Mouse (Mus musculus) testis, adult 2 months (tissue): ENCODE data around the gene Evc. TPM values are rescaled to one million over a fixed set of nuclear protein-coding genes. Genes with fewer than 3 reads are reported as not detected.

Source experiments
- H3K27ac ChIP-seq: fragments of 200-500 bp; 2 replicates; pipeline ENCODE4 v1.5.1; 2012; ENCODE audit warnings: low read depth, low read length; ENCODE audit not compliant: control insufficient read depth, insufficient read depth
- H3K27me3 ChIP-seq: fragments of 200-500 bp; 2 replicates; pipeline ENCODE4 v1.6.1; 2012; ENCODE audit warnings: mild to moderate bottlenecking, low read length, moderate library complexity; ENCODE audit not compliant: control insufficient read depth, insufficient read depth
- H3K36me3 ChIP-seq: fragments of 200-500 bp; 2 replicates; pipeline ENCODE4 v1.6.1; 2012; ENCODE audit warnings: mild to moderate bottlenecking, low read length; ENCODE audit not compliant: control insufficient read depth, insufficient read depth
- H3K4me1 ChIP-seq: fragments of 200-500 bp; 2 replicates; pipeline ENCODE4 v1.6.1; 2012; ENCODE audit warnings: low read length; ENCODE audit not compliant: control insufficient read depth, insufficient read depth
- H3K4me3 ChIP-seq: fragments of 200-500 bp; 2 replicates; pipeline ENCODE4 v1.5.1; 2012; ENCODE audit warnings: low read depth, mild to moderate bottlenecking, low read length, moderate library complexity, mixed read lengths; ENCODE audit not compliant: control insufficient read depth
- CTCF ChIP-seq: fragments of 200-500 bp; IDR thresholded peaks from 2 replicates; pipeline ENCODE4 v1.5.1; 2012; ENCODE audit warnings: low read depth, mild to moderate bottlenecking, inconsistent platforms, low read length, moderate library complexity; ENCODE audit not compliant: control insufficient read depth, insufficient read depth, insufficient replicate concordance
- POLR2A ChIP-seq: fragments of 200-500 bp; IDR thresholded peaks from 2 replicates; pipeline ENCODE4 v1.6.1; 2012; ENCODE audit warnings: low read depth, mild to moderate bottlenecking, inconsistent platforms, low read length, moderate library complexity; ENCODE audit not compliant: control insufficient read depth
- polyA plus RNA-seq: library from polyadenylated mRNA; depleted of rRNA; stranded (reverse); fragments of >200 nt; gene quantifications from 2 replicates; pipeline ENCODE4 v1.2.3, GENCODE M21; 2012

Evc gene
- polyA plus RNA-seq, 1 experiment, result 0.46 TPM

DNA sequence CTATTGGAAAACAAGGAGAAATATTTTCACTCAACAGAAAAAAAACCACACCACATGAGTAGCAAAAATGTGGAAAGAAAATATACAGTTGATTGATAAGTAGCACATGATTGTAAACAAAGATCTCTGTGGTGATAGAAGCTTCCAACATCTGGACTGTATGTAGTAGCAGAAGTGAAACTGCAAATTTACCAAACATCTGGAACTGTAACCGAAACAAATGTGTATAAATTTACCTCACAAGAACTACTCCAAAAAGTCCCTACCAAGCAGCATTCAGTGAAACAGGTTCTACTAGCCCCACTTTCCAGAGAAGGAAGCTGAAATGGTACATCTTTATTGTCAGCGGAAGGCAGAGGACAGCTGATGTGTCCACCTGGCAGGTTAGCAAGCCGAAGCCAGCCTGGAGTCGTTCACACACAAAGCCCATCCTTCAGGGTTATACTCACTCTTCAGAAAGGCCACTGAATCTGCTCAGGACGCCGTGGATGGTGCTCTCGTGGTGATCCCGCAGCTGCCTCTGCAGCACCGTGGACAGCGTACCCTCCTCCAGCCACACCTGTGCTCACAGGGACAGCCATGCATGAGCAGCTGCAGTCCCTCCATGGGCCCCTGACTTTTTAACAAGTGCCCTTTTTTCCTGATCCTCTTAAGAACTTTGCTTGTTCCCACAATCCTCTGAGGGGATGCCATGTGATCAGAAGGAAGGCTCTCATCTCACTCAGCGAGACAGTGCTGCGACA lies 23.5 kb downstream of the Evc start:
- no peak for TF ChIP-seq POLR2A
- no peak for TF ChIP-seq CTCF
- Histone ChIP-seq H3K36me3 (no peaks in the 10 kb centered on the region), H3K27ac (no peak overlapping the region), H3K27me3 (no peaks in the 10 kb centered on the region), H3K4me3 (no peak overlapping the region), H3K4me1 (no peaks in the 10 kb centered on the region)

GRCm38 (mm10) chr5:37310026-37310425 lies 26.7 kb downstream of the Evc start:
- Histone ChIP-seq H3K4me1 (no peaks in the 10 kb centered on the region), H3K27ac (no peak overlapping the region), H3K4me3 (no peak overlapping the region), H3K36me3 (no peaks in the 10 kb centered on the region), H3K27me3 (no peaks in the 10 kb centered on the region)
- TF ChIP-seq POLR2A (no peak), CTCF (no peak)

- Histone ChIP-seq H3K27me3 (no peaks in the 10 kb centered on the region), H3K4me1 (no peaks in the 10 kb centered on the region), H3K27ac (no peak overlapping the region), H3K36me3 (no peaks in the 10 kb centered on the region), H3K4me3 (no peak overlapping the region)
- TF ChIP-seq CTCF (peak; percentile 77; the same call in 1 of the 2 replicates), POLR2A (no peak)
Measured at GRCm38 (mm10) chr5:37298370-37298769, 38.3 kb downstream of the Evc start.

GRCm38 (mm10) chr5:37296717-37297116 lies 40.0 kb downstream of the Evc start:
- H3K27me3 ChIP-seq, result no peaks in the 10 kb centered on the region
- no peaks in the 10 kb centered on the region for H3K4me1 ChIP-seq
- H3K4me3 ChIP-seq, result no peak overlapping the region
- H3K36me3 ChIP-seq, result no peaks in the 10 kb centered on the region
- TF ChIP-seq POLR2A, result no peak
- no peak for TF ChIP-seq CTCF
- no peak overlapping the region for H3K27ac ChIP-seq

DNA sequence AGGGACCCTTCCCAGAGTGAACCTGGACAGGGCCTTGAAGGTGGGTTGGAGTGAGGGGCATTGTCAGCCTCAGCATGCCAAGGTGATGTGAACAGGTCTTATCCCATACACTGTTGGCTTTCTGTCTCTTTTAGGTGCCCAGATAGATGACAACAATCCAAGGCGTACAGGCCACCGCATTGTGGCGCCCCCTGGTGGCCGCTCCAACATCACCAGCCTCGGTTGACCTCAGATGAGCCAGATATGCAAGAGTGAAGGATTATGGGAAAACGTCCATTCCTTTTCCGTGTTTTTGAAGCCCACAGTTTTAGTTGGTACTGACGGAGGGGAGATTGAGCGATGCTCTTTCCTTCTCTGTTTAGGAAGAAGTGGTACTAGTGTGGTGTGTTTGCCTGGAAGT lies 45.7 kb downstream of the Evc start:
- H3K4me3 ChIP-seq, result peak overlapping the region; percentile 44
- H3K27me3 ChIP-seq, result no peaks in the 10 kb centered on the region
- TF ChIP-seq CTCF (peak; percentile 93), POLR2A (no peak)
- H3K36me3 ChIP-seq, result no peaks in the 10 kb centered on the region
- no peaks in the 10 kb centered on the region for H3K4me1 ChIP-seq
- no peak overlapping the region for H3K27ac ChIP-seq

GRCm38 (mm10) chr5:37289236-37289635 lies 47.5 kb downstream of the Evc start:
- TF ChIP-seq CTCF (peak; percentile 68; the same call in 1 of the 2 replicates), POLR2A (no peak)
- Histone ChIP-seq H3K36me3 (no peaks in the 10 kb centered on the region), H3K4me1 (no peaks in the 10 kb centered on the region), H3K27ac (no peak overlapping the region), H3K4me3 (no peak overlapping the region), H3K27me3 (no peaks in the 10 kb centered on the region)

- Histone ChIP-seq H3K4me1 (no peaks in the 10 kb centered on the region), H3K27me3 (no peaks in the 10 kb centered on the region), H3K4me3 (no peak overlapping the region), H3K27ac (no peak overlapping the region), H3K36me3 (no peaks in the 10 kb centered on the region)
- TF ChIP-seq CTCF (peak; percentile 69; the same call in 1 of the 2 replicates), POLR2A (no peak)
Measured at GRCm38 (mm10) chr5:37288374-37288773, 48.3 kb downstream of the Evc start.
